Mouse (Mus musculus) hindbrain, embryonic 14.5 days (tissue): ENCODE data around the gene Ppp1r26. TPM values are rescaled to one million over a fixed set of nuclear protein-coding genes. Genes with fewer than 3 reads are reported as not detected.

Experiments
- ATAC-seq: fragments of 200-750 bp; cut with Nextera tagmentation; 2 replicates; pipeline ENCODE4 v1.8.0; 2017; ENCODE audit warnings: moderate number of reproducible peaks, mild to moderate bottlenecking, moderate TSS enrichment, moderate library complexity; ENCODE audit not compliant: low FRiP score
- DNase-seq: peaks from one replicate; pipeline ENCODE4 v3.0.0-alpha.2; 2015; ENCODE audit warnings: low spot score
- H3K27ac ChIP-seq: fragments of 300-500 bp; sonication (generic); 2 replicates; pipeline ENCODE4 v1.5.1; 2014; ENCODE audit warnings: mild to moderate bottlenecking, moderate library complexity
- H3K27me3 ChIP-seq: fragments of 300-500 bp; sonication (generic); 2 replicates; pipeline ENCODE4 v1.6.1; 2014; ENCODE audit warnings: mild to moderate bottlenecking, low read length, mixed read lengths; ENCODE audit not compliant: control insufficient read depth, insufficient read depth
- H3K36me3 ChIP-seq: fragments of 300-500 bp; sonication (generic); replicated peaks from 2 replicates; pipeline ENCODE4 v1.6.1; 2014; ENCODE audit not compliant: control insufficient read depth, insufficient read depth
- H3K4me1 ChIP-seq: fragments of 300-500 bp; sonication (generic); replicated peaks from 2 replicates; pipeline ENCODE4 v1.6.1; 2014; ENCODE audit warnings: antibody characterized with exemption, low read length, mixed read lengths; ENCODE audit not compliant: control insufficient read depth, insufficient read depth
- H3K4me2 ChIP-seq: fragments of 300-500 bp; sonication (generic); replicated peaks from 2 replicates; pipeline ENCODE4 v1.6.1; 2014; ENCODE audit warnings: mild to moderate bottlenecking, moderate library complexity
- H3K4me3 ChIP-seq: fragments of 300-500 bp; sonication (generic); replicated peaks from 2 replicates; pipeline ENCODE4 v1.5.1; 2014; ENCODE audit warnings: mild to moderate bottlenecking, low read length
- H3K9ac ChIP-seq: fragments of 300-500 bp; sonication (generic); 2 replicates; pipeline ENCODE4 v1.6.1; 2014
- H3K9me3 ChIP-seq: fragments of 300-500 bp; sonication (generic); 2 replicates; pipeline ENCODE4 v1.6.1; 2016; ENCODE audit warnings: low read length; ENCODE audit not compliant: control insufficient read depth
- WGBS: fragments of 180-500 bp; shearing (Covaris S2); extraction: QIAGEN DNeasy Blood & Tissue Kit; methylation state at CpG from one replicate; pipeline ENCODE4 v1.1.7; 2014; 5-methylcytosine and 5-hydroxymethylcytosine counted together
- polyA plus RNA-seq: library from polyadenylated mRNA; unstranded; fragments of >200 nt; fragmentation: Nextera tagmentation; extraction: Ambion mirVana; gene quantifications from 2 replicates; pipeline ENCODE4 v1.2.1, GENCODE M21; 2014

The Ppp1r26 gene
- polyA plus RNA-seq, 1 experiment from 2014 or later: 15.9 TPM

DNA sequence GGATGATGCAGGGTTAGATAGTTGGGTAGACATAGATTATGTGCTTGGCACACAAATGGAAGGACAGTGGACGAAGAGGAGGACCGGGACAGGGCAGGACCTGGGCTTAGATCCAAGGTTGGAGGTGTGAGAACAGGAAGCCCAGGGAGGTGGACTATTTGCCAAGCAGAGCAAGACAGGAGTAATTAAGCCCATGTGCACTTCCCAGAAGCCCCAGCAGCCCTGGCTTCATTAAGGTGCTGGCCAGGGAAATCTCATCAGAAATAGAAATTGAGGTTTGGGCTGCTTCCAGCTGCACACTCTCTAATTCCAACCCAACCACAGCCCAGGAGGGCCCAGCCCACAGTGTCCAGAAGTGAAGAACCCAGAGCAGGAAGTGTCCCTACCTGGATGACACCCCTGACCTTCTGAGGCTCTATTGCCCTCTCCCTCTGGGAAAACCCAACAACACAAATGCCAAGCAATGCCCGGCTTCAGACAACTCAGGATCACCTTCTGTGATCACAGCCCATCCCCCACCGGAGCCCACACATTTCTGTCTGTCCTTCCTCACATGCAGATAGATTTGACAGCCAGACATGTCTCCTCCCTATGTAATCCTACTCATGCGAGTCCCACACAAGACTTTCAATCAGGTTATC lies 32.4 kb upstream of the Ppp1r26 start:
- Histone ChIP-seq H3K4me2 (no peak overlapping the region), H3K36me3 (no peaks in the 10 kb centered on the region), H3K4me3 (no peak overlapping the region), H3K27me3 (no peaks in the 10 kb centered on the region), H3K27ac (no peak overlapping the region), H3K9ac (no peak overlapping the region), H3K4me1 (peaks cover 13% of the 10 kb centered on the region), H3K9me3 (no peaks in the 10 kb centered on the region)
- WGBS: 91% methylated on average over 5 of the region's 5 CpGs
- ATAC-seq (no peak), DNase-seq (no peak)

DNA sequence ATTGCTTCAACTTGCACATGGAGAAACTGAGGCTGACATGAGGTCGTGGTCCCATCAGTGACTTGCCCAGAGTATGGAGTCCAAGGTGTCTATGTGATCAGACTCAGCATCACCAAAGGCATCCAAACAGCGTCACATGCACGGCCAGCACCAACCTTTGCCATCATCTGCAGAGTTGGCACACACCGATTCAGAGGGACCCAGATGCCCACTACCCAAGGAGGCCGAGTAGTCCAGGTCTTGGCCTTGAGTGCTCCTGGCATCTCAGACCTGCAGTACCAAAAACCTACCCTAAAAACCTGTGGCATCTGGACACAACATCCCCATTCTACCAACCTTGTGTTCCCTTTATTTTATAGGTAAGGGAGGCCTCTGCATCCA lies 31.9 kb upstream of the Ppp1r26 start:
- 95% methylated on average over 5 of the region's 5 CpGs for WGBS
- Histone ChIP-seq H3K27ac (peak overlapping the region; percentile 58; the same call in 1 of the 2 replicates), H3K27me3 (no peaks in the 10 kb centered on the region)

DNA sequence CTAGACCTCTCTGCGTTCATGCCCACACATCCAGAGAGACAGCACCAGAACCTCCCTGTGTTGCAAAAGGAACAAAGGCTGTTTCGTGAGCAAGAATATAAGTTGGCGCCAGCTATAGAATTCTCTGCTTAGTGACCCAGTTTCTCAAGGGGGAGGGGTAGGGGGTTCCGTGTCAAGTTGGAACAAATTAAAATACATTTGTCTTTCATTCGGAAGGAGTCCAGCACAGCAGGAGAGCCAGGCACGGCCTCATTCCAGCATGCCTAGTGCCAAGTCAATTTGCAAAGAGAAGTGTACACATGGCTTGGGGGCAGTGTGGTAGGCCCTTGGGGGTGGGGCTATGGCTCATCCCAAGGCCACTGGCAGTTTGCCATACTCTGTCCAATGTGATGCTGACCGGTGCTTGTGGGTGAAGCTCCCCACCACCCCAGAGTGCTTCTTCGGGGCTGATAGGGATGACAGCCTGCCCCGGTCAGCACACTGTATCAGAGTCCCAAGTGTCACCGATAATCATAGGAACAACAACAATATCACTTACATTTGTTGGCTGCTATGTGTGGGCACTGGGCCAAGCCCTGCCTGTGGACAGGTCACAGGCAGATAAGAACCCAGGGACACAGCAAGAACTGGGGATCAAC lies 31.1 kb upstream of the Ppp1r26 start:
- Histone ChIP-seq H3K9ac (no peak overlapping the region), H3K4me3 (no peak overlapping the region), H3K27ac (peak overlapping the region; percentile 58; the same call in 1 of the 2 replicates), H3K4me2 (no peak overlapping the region), H3K9me3 (no peaks in the 10 kb centered on the region), H3K36me3 (no peaks in the 10 kb centered on the region), H3K4me1 (peaks cover 7% of the 10 kb centered on the region), H3K27me3 (no peaks in the 10 kb centered on the region)
- no peak; the same call in 1 of the 2 replicates for ATAC-seq
- DNase-seq: peak; percentile 58
- 39% methylated on average over 10 of the region's 10 CpGs for WGBS

More for the DNA sequence above, 31.9 kb upstream of the Ppp1r26 start:
- Histone ChIP-seq H3K4me2 (no peak overlapping the region), H3K9ac (no peak overlapping the region), H3K36me3 (no peaks in the 10 kb centered on the region), H3K4me3 (no peak overlapping the region), H3K9me3 (no peaks in the 10 kb centered on the region), H3K4me1 (peaks cover 8% of the 10 kb centered on the region)
- no peak for ATAC-seq
- DNase-seq: no peak

DNA sequence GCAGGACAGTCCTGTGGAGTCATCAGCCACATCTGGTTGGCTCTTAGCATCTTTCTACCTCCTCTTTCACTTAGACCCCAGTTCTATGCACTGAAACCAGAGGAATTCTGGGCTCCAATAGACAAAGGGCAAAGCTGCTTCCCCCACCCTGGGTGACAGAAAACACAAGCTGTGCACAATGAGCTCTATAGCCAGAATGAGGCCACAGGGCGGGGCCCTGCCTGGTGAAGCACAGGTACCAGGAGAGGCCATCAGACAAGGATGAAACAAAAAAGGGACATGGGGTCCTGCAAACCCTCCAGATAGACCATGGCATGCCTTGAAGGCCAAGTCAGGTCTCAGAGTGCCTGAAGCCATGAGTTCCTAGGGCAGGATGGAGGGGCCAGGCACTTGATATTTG lies 30.1 kb upstream of the Ppp1r26 start:
- Histone ChIP-seq H3K36me3 (no peaks in the 10 kb centered on the region), H3K27me3 (no peaks in the 10 kb centered on the region), H3K4me3 (no peak overlapping the region), H3K9ac (no peak overlapping the region), H3K27ac (no peak overlapping the region), H3K4me1 (peaks cover 7% of the 10 kb centered on the region), H3K9me3 (no peaks in the 10 kb centered on the region), H3K4me2 (no peak overlapping the region)
- no peak for DNase-seq
- 89% methylated on average over 1 of the region's 1 CpGs for WGBS
- no peak for ATAC-seq

DNA sequence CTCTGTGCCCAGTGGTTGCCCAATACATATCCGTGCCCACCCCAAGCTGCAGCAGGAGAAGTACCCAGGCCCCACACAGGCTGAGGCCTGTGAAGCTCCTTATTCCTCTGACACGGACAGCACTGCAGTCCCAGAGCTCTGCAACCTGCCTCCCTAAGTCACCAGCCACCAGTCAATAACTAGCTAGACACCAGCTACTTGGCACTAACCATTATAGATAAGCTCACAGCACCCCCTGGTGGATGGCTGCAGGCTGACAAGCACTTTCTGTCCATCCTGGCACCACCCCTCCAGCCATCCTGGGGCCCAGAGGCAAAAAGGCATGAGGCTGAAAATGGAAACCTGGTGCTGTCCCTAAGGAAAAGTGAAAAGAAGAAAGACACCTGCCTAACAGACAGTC lies 28.6 kb upstream of the Ppp1r26 start:
- Histone ChIP-seq H3K4me2 (no peak overlapping the region), H3K4me3 (no peak overlapping the region), H3K36me3 (no peaks in the 10 kb centered on the region), H3K9me3 (no peaks in the 10 kb centered on the region), H3K4me1 (peaks cover 7% of the 10 kb centered on the region), H3K27me3 (no peaks in the 10 kb centered on the region), H3K27ac (no peak overlapping the region), H3K9ac (no peak overlapping the region)
- DNase-seq: peak; percentile 93
- 39% methylated on average over 2 of the region's 2 CpGs for WGBS
- peak; percentile 61 for ATAC-seq

DNA sequence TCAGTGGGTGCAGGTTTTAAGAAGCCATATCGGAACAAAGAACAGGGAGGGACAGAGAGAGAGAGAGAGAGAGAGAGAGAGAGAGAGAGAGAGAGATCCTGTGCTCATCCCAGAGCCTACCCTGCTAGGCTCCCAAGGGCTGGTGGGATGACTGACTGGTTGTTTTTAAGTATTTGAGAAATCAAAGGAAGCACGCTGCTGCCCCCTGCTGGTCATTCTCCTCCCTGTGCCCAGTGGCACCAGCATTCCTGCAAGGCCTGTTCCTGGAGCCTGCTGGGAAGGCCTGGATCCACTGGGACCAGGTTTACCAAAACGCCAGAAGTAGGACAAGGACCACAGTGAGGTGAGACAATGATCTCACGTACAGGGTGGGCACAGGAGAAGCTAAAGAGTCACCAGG lies 26.7 kb upstream of the Ppp1r26 start:
- DNase-seq (peak; percentile 95), ATAC-seq (no peak)
- Histone ChIP-seq H3K4me3 (no peak overlapping the region), H3K9me3 (no peaks in the 10 kb centered on the region), H3K27ac (no peak overlapping the region), H3K36me3 (no peaks in the 10 kb centered on the region), H3K4me2 (no peak overlapping the region), H3K9ac (no peak overlapping the region), H3K4me1 (peaks cover 6% of the 10 kb centered on the region), H3K27me3 (no peaks in the 10 kb centered on the region)
- 14% methylated on average over 4 of the region's 4 CpGs for WGBS

DNA sequence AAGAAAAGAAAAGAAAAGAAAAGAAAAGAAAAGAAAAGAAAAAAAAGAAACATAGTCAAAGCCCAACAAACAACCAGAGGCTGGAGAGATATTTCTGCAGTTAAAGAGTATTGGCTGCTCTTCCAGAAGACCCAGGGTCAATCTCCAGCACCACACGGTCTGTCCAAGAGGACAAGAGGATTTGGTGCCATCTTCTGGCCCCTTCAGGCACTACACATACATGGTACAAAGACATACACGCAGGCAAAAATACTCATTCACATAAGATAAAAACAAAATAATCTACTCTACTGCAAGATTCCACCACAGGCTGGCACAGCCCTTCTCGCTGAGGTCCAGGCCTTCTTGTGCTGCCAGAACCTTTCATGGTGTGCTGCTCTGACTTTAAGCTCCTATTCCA lies 23.4 kb upstream of the Ppp1r26 start:
- H3K9me3 ChIP-seq: no peaks in the 10 kb centered on the region
- peaks cover 6% of the 10 kb centered on the region; the same call in 1 of the 2 replicates for H3K4me1 ChIP-seq
- H3K27ac ChIP-seq: no peak overlapping the region
- WGBS: 38% methylated on average over 3 of the region's 3 CpGs
- no peak overlapping the region for H3K4me3 ChIP-seq
- H3K4me2 ChIP-seq: no peak overlapping the region
- ATAC-seq (no peak), DNase-seq (peak; percentile 58)
- H3K36me3 ChIP-seq: no peaks in the 10 kb centered on the region
- H3K27me3 ChIP-seq: no peaks in the 10 kb centered on the region
- no peak overlapping the region for H3K9ac ChIP-seq

DNA sequence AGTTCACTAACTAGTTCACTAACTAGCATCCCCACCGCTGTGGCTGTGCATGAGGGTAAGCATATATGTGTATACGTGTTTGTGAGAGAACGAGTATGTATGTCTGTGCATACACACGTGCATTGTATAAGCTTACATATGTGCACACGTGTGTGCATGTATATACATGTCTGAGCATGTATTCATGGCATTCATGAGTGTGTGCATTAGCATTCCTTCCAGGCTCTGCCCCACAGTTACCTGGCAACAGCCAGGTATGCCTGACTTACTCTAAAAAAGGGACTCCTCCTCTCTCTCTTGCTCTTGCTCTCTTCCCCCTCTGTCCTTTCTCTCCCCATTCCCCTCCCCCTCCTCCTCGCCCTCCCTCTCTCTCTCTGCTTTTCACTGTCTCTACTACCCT lies 19.4 kb upstream of the Ppp1r26 start:
- Histone ChIP-seq H3K36me3 (no peaks in the 10 kb centered on the region), H3K27me3 (no peaks in the 10 kb centered on the region), H3K4me1 (peaks cover 6% of the 10 kb centered on the region; the same call in 1 of the 2 replicates), H3K4me3 (no peak overlapping the region), H3K9ac (no peak overlapping the region), H3K9me3 (no peaks in the 10 kb centered on the region), H3K27ac (no peak overlapping the region), H3K4me2 (no peak overlapping the region)
- WGBS: 79% methylated on average over 6 of the region's 6 CpGs
- DNase-seq (no peak), ATAC-seq (no peak)

DNA sequence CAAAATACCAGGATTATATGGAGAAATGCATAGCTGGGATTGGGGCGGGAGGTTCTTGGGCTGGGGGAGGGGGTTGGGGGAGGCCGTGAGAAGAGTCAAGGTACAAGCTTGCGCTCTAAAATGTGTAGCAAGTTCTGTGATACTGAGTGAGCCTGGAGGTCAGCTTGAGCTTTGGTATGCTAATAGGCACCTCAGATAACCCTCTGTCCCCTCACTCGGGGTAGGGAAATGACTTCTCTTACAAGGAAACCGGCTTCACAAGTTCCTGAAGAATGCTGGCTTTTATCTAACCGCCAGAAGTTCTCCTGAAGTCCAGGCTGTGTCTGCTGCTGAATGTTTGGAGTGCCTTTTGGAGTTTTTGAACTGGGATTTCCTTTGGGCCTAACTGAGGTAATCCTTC lies 15.8 kb upstream of the Ppp1r26 start:
- H3K9ac ChIP-seq: no peak overlapping the region
- no peaks in the 10 kb centered on the region for H3K9me3 ChIP-seq
- H3K27ac ChIP-seq: no peak overlapping the region
- ATAC-seq: no peak
- WGBS: 71% methylated on average over 6 of the region's 6 CpGs
- peaks cover 3% of the 10 kb centered on the region; the same call in 1 of the 2 replicates for H3K4me1 ChIP-seq
- no peaks in the 10 kb centered on the region for H3K27me3 ChIP-seq
- H3K4me3 ChIP-seq: no peak overlapping the region
- H3K4me2 ChIP-seq: no peak overlapping the region
- H3K36me3 ChIP-seq: no peaks in the 10 kb centered on the region
- no peak for DNase-seq
